Mouse (Mus musculus): ENCODE measurements around the gene Zfand5.

The Zfand5 gene

GRCm38 (mm10) chr19:21328951-21329350 is 56.9 kb downstream of the Zfand5 start:
- in situ Hi-C loops (cut with MboI, MseI) = no loop called here

GRCm38 (mm10) chr19:21329770-21330169 is 57.7 kb downstream of the Zfand5 start:
- in situ Hi-C loops (cut with MboI, MseI) = no loop called here

GRCm38 (mm10) chr19:21330305-21331115 is 58.4 kb downstream of the Zfand5 start:
- in situ Hi-C loops (cut with MboI, MseI) = no loop called here

GRCm38 (mm10) chr19:21331621-21332155 is 59.6 kb downstream of the Zfand5 start:
- in situ Hi-C loops (cut with MboI, MseI) = no loop called here
